Mouse (Mus musculus) olfactory bulb, adult 2 months (tissue): Measurements from ENCODE around the gene Fam193b. TPM values are rescaled to one million over a fixed set of nuclear protein-coding genes. Genes with fewer than 3 reads are reported as not detected.

Experiments used
- H3K27ac ChIP-seq: fragments of 200-500 bp; 2 replicates; pipeline ENCODE4 v1.5.1; 2012; ENCODE audit warnings: low read depth, low read length; ENCODE audit not compliant: insufficient read depth
- H3K4me1 ChIP-seq: fragments of 200-500 bp; 2 replicates; pipeline ENCODE4 v1.6.1; 2012; ENCODE audit warnings: low read length; ENCODE audit not compliant: control insufficient read depth, insufficient read depth
- H3K4me3 ChIP-seq: fragments of 200-500 bp; 2 replicates; pipeline ENCODE4 v1.5.1; 2012; ENCODE audit warnings: mild to moderate bottlenecking, low read depth, low read length, moderate library complexity; ENCODE audit not compliant: insufficient read depth
- CTCF ChIP-seq: fragments of 200-500 bp; IDR thresholded peaks from 2 replicates; pipeline ENCODE4 v1.5.1; 2012; ENCODE audit warnings: low read depth, mild to moderate bottlenecking, low read length, moderate library complexity; ENCODE audit not compliant: insufficient read depth
- POLR2A ChIP-seq: fragments of 200-500 bp; IDR thresholded peaks from 2 replicates; pipeline ENCODE4 v1.6.1; 2012; ENCODE audit warnings: mild to moderate bottlenecking, low read depth, low read length, moderate library complexity; ENCODE audit not compliant: insufficient read depth
- WGBS: fragments of 180-500 bp; shearing (Covaris S2); methylation state at CpG from one replicate; pipeline ENCODE4 v1.1.7; 2018; 5-methylcytosine and 5-hydroxymethylcytosine counted together
- polyA plus RNA-seq: library from polyadenylated mRNA; stranded (reverse); fragments of >200 nt; gene quantifications from 2 replicates; pipeline ENCODE4 v1.2.4, GENCODE M21; 2012; ENCODE audit warnings: low replicate concordance; ENCODE audit not compliant: missing spikeins, insufficient read depth, insufficient read length

The Fam193b gene
- polyA plus RNA-seq = 63.4 TPM in 1 of 2 replicates, not detected in the other

DNA sequence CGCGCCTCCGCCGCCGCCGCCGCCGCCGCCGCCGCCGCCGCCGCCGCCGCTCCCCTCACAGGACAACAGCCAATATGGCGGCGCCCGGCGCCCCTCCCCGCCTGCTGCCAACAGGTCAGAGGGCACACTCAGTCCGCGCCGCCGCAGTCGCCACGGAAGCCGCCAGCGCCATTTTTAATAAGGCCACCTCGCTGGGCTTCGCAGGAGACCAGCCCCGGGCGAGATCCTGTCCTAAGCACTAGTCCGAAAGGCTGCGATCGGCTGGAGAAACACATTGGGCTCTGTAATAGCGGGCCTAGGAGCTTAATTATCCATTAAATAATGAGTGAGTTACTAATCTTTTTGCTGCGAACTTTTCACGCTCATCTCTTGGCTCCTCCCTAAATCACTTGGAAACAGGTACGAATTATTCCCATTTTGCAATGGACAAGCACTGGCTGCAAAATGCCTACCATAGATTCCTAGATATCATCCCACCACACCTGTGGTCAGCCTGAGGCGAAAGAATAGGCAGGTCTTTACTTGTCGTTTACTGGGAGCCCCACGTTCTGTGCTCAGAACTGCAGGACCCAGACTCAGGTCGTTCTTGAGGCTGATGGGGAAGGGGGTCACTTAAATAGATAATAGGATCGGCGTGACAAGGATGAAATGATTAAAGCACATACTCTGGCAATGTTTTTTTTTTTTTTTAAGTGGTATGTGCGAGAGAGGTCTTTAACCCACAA is at the start of gene Fam193b:
Fam193b (minus strand) TSS at position 94 of the 725 bp plus-strand sequence.
- Histone ChIP-seq H3K4me1 (peaks cover 17% of the 10 kb centered on the region; the same call in 1 of the 2 replicates), H3K4me3 (peak within 1 kb of the TSS; percentile 94), H3K27ac (peak within 1 kb of the TSS; percentile 42; the same call in 1 of the 2 replicates)
- 4% methylated on average over 47 of the region's 47 CpGs for WGBS
- TF ChIP-seq POLR2A (peak; percentile 53; the same call in 1 of the 2 replicates), CTCF (no peak)

DNA sequence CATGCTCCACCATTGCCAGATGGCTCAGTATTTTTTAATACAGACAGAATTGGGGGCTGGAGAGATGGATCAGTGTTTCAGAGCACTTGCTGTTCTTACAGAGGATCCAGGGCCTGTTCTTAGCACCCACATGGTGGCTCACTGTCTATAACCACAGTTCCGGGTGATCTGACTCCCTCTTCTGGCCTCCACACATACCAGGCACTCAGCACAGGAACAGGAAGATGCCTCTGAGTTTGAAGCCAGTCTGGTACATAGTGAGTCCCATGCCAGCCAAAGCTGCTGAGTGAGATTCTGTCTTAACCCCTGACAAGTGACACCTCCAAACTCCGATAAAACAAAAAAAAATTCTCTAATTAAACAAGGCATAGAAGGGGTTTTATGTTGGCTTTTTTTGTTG is 49.4 kb upstream of the Fam193b start:
- Histone ChIP-seq H3K4me1 (peaks cover 9% of the 10 kb centered on the region), H3K4me3 (no peak overlapping the region), H3K27ac (no peak overlapping the region)
- TF ChIP-seq POLR2A (no peak), CTCF (no peak)
- 76% methylated on average over 2 of the region's 2 CpGs for WGBS

DNA sequence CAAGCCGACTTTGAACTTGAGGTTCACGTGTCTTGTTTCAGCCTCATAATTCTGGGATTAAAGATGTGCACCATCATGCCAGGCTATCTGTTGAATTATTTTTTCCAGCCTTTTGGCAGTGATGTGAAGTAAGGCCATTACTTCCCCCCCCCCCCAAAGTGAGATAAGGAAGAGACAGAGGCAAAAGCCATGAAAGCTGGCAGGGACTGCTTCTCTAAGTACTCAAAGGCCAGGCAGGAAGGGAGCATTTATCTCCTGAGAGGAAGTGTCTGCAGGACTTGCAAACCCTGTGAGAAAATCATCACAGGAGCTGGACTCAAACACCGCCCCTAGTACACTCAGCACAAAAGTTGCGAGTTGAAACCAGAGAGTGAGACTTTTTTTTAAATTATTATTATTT is 48.4 kb upstream of the Fam193b start:
- Histone ChIP-seq H3K4me1 (peaks cover 4% of the 10 kb centered on the region; the same call in 1 of the 2 replicates), H3K27ac (no peak overlapping the region), H3K4me3 (no peak overlapping the region)
- 93% methylated on average over 4 of the region's 4 CpGs for WGBS
- no peak for TF ChIP-seq POLR2A
- TF ChIP-seq CTCF = no peak

DNA sequence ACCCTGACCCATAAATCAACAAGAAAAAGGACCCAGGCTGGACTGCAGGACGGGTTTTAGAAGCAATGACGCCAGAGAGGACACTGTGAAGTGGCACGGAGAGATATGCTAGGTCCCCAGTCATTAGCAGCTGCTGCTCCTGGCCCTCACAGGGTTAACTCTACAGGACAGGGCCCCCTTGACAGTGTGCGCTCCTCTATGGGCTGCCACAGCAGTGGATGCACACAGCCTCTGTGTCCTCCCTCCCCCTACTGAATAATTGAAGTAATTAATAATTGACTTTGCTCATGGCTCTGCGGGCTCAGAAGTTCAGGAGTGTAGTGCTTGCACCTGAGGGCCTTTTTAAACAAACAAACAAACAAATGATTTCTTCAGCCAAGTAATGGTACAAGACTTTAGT is 42.6 kb upstream of the Fam193b start:
- H3K4me1 ChIP-seq = no peaks in the 10 kb centered on the region
- TF ChIP-seq CTCF (no peak), POLR2A (no peak)
- H3K27ac ChIP-seq = no peak overlapping the region
- no peak overlapping the region for H3K4me3 ChIP-seq
- WGBS = 59% methylated on average over 5 of the region's 5 CpGs

DNA sequence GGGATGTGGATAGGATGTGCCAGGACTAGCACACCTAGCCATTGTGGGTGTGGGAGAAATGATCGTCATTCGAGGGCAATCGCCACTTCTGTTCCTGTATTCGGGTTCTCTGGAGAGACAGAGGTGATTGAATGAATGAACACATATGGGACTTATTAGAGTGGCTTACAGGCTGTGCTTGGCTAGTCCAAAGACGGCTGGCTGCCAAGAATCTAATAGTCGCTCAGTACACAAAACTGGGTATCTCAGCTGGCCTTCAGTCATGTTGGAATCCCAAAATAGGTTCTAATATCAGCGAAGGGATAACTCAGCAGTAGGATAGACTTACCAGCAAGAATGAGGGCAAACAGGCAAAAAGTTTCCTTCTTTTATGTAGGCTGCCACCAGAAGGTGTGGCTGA is 41.1 kb upstream of the Fam193b start:
- Histone ChIP-seq H3K27ac (no peak overlapping the region), H3K4me3 (no peak overlapping the region), H3K4me1 (peaks cover 4% of the 10 kb centered on the region; the same call in 1 of the 2 replicates)
- WGBS = 85% methylated on average over 7 of the region's 7 CpGs
- no peak for TF ChIP-seq CTCF
- no peak for TF ChIP-seq POLR2A

DNA sequence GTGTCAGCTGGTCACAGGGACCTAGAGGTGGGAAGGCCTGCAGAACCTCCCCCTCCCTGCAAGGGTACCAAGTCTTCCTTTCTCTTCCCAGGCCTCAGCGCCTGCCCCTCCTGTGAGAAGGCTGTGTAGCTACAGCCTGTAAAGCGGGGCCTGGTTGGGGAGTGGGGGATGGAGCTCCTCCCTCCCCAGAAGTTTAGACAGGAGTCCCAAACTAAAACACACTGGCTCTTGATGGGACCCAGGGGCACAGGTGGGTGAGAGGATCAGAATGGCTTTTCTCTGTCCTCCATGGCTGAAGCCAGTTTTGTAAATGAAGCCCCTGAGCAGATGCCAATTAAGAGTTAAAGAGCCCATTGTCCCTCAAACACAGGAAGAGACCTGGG is 36.7 kb upstream of the Fam193b start:
- Histone ChIP-seq H3K4me1 (peaks cover 5% of the 10 kb centered on the region), H3K4me3 (no peak overlapping the region), H3K27ac (no peak overlapping the region)
- 92% methylated on average over 2 of the region's 2 CpGs for WGBS
- TF ChIP-seq CTCF (no peak), POLR2A (no peak)

DNA sequence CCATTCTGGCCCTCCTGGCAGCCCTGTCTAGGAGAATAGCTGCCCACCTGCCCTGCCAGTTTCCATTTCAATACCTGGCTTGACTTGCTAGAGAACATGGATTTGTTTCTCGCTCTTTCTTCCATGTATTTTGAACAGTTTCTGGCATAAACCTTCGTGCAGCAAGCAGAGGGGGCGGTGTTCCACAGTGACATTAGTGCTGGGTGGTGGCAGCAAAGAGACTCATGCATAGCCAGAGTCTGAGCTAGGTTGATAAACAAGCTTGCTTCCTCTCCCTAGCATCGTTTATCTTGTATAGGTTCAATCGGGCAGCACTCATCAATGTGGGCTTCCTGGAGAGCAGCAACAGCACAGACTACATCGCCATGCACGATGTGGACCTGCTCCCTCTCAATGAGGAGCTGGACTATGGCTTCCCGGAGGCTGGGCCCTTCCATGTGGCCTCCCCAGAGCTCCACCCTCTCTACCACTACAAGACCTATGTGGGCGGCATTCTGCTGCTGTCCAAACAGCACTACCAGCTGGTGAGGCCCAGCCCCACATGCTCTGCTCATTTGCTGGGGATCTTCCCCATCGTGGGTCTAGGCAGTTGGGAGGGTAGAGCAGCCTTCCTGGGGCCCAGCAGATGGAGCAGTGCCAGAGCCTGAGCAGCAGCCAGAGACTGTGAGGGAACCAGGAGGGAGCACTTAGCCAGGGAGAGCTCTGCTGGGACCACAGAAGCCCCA is 36.1 kb upstream of the Fam193b start:
- no peak overlapping the region for H3K4me3 ChIP-seq
- 71% methylated on average over 10 of the region's 10 CpGs for WGBS
- TF ChIP-seq POLR2A (no peak), CTCF (no peak)
- no peak overlapping the region for H3K27ac ChIP-seq
- peaks cover 5% of the 10 kb centered on the region for H3K4me1 ChIP-seq

DNA sequence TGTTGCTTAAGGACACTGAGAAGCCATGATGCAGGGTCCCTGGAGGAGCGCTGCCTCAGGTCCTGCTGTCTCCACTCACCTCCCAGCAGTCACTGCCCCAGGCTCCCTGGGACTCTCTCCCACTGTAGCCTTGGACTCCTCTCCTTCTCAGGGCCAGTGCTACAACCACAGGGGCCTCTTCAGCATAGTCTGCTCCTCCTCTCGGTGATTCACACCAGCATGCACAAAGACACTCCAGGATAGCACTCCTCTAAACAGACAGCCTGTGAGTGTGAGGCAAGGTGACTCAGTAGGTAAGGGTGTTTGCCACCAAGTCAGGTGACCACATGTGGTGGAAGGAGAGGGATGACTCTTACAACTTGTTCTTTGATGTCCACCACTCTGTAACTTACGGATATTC is 33.7 kb upstream of the Fam193b start:
- Histone ChIP-seq H3K4me3 (no peak overlapping the region), H3K27ac (no peak overlapping the region), H3K4me1 (peaks cover 5% of the 10 kb centered on the region)
- 92% methylated on average over 3 of the region's 3 CpGs for WGBS
- TF ChIP-seq POLR2A (no peak), CTCF (no peak)

DNA sequence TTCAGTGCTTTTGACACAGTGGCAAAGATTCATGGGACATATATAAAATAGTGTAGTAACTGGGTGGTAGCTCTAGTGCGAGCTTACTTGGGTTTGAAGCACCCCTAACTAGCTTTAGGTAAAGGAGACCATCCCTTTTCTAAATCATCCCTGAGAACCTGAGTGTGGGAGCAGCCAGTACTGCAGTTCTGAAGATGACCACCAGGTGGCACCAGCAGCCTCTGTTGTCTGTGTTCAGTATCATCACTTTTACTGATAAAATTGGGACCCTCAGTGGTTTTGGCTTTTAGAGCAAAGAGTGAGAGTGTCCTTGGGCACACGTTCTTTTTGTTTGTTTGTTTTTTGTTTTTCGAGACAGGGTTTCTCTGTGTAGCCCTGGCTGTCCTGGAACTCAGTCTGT is 30.7 kb upstream of the Fam193b start:
- 7% methylated on average over 3 of the region's 3 CpGs for WGBS
- no peak overlapping the region for H3K4me3 ChIP-seq
- TF ChIP-seq POLR2A (no peak), CTCF (no peak)
- no peaks in the 10 kb centered on the region; the same call in none of the 2 replicates for H3K4me1 ChIP-seq
- no peak overlapping the region for H3K27ac ChIP-seq
